ENCODE assay signal across 21 mouse cellular contexts in genomic region chr2:92690304-92690703, GRCm38 (mm10).
"Had no signal": no experiment of that assay in that cellular context is flagged by ENCODE, and none has a peak within 500 bp of the region (broad histone marks: within the 10 kb centered on the region; RNA-seq: fewer than 3 reads in every experiment).

No protein-coding gene starts in this region.

- H3K27ac ChIP-seq: heart, embryonic 10.5 days; hindbrain, embryonic 14.5 days; intestine, embryonic 15.5 days; limb, embryonic 13.5 days; limb, embryonic 15.5 days; liver, embryonic 12.5 days; liver, embryonic 14.5 days had no signal

- ATAC-seq: forebrain, postnatal 0 days; hindbrain, embryonic 16.5 days; inflammation-experienced regulatory T-cells, adult 6 months; intestine, embryonic 15.5 days; intestine, postnatal 0 days; liver, embryonic 12.5 days had no signal

- H3K36me3 ChIP-seq: heart, embryonic 10.5 days; heart, embryonic 12.5 days; intestine, embryonic 15.5 days; limb, embryonic 13.5 days; limb, embryonic 15.5 days; liver, embryonic 12.5 days had no signal

- DNase-seq: forebrain, postnatal 0 days; gastrocnemius, postnatal 14 days; heart, adult 18-20 months; heart, postnatal 10 days; heart, postnatal 4 days; kidney, adult 18-20 months; kidney, adult 8-10 months; kidney, postnatal 10 days; kidney, postnatal 36 days; left cerebral cortex, postnatal 4 days had no signal

- H3K4me2 ChIP-seq: heart, embryonic 12.5 days; hindbrain, embryonic 14.5 days; intestine, embryonic 15.5 days; limb, embryonic 13.5 days; limb, embryonic 15.5 days; liver, embryonic 12.5 days had no signal

- H3K9ac ChIP-seq: forebrain, postnatal 0 days; heart, embryonic 12.5 days; hindbrain, embryonic 14.5 days; intestine, embryonic 15.5 days; limb, embryonic 13.5 days; limb, embryonic 15.5 days; liver, embryonic 12.5 days; liver, embryonic 14.5 days had no signal

- H3K4me1 ChIP-seq: heart, embryonic 10.5 days; heart, embryonic 12.5 days; intestine, embryonic 15.5 days; limb, embryonic 13.5 days; limb, embryonic 15.5 days; liver, embryonic 12.5 days had no signal

- H3K9me3 ChIP-seq: heart, embryonic 10.5 days; heart, embryonic 12.5 days; intestine, embryonic 15.5 days; limb, embryonic 13.5 days; limb, embryonic 15.5 days; liver, embryonic 12.5 days had no signal

- H3K4me3 ChIP-seq: heart, embryonic 10.5 days; heart, embryonic 12.5 days; intestine, embryonic 15.5 days; limb, embryonic 13.5 days; limb, embryonic 15.5 days; liver, embryonic 12.5 days had no signal

- H3K27me3 ChIP-seq: heart, embryonic 12.5 days; intestine, embryonic 15.5 days; limb, embryonic 13.5 days; limb, embryonic 15.5 days; liver, embryonic 12.5 days had no signal
